Mouse (Mus musculus): ENCODE data around the gene Ggact. TPM values are rescaled to one million over a fixed set of nuclear protein-coding genes. Genes with fewer than 3 reads are reported as not detected.
A peak's percentile ranks its signal among the peaks of the same experiment; 100 is the strongest.

The Ggact gene
- polyA plus RNA-seq, 1 experiment from 2014 or later: 9.8 TPM

GRCm38 (mm10) chr14:122882201-122882639 lies 31.3 kb downstream of the Ggact start:
- peaks cover 26% of the 10 kb centered on the region for H3K4me1 ChIP-seq (replicated peaks)
- ATAC-seq (ENCODE audit: insufficient number of reproducible peaks, insufficient read depth, low FRiP score, low TSS enrichment, low read depth): no peak
- H3K9ac ChIP-seq (replicated peaks): no peak overlapping the region
- H3K4me2 ChIP-seq: no peak overlapping the region; the same call in 1 of the 2 replicates
- H3K36me3 ChIP-seq: no peaks in the 10 kb centered on the region; the same call in 1 of the 2 replicates
- H3K9me3 ChIP-seq: no peaks in the 10 kb centered on the region
- H3K4me3 ChIP-seq (replicated peaks): no peak overlapping the region
- 0 out of 2 replicates have a peak, but pooled peaks cover 4% of the 10 kb centered on the region for H3K27me3 ChIP-seq
- WGBS: 35% methylated on average over 9 of the region's 9 CpGs
- peak overlapping the region; percentile 42; the same call in 1 of the 2 replicates for H3K27ac ChIP-seq

- Histone ChIP-seq H3K36me3 (no peaks in the 10 kb centered on the region), H3K27ac (0 out of 2 replicates have a peak overlapping the region, but pooled peaks have one; percentile 7), H3K9ac (replicated peaks) (no peak overlapping the region), H3K4me1 (replicated peaks) (peaks cover 26% of the 10 kb centered on the region), H3K27me3 (peaks cover 8% of the 10 kb centered on the region), H3K4me2 (no peak overlapping the region), H3K4me3 (replicated peaks) (no peak overlapping the region), H3K9me3 (no peaks in the 10 kb centered on the region)
- 61% methylated on average over 2 of the region's 2 CpGs for WGBS
- no peak for ATAC-seq (ENCODE audit: insufficient number of reproducible peaks, insufficient read depth, low FRiP score, low TSS enrichment, low read depth)
Observed at GRCm38 (mm10) chr14:122881699-122882098, 31.9 kb downstream of the Ggact start.

GRCm38 (mm10) chr14:122880291-122880690 lies 33.3 kb downstream of the Ggact start:
- ATAC-seq (ENCODE audit: insufficient number of reproducible peaks, insufficient read depth, low FRiP score, low TSS enrichment, low read depth): no peak
- WGBS: 69% methylated on average over 7 of the region's 7 CpGs
- H3K27me3 ChIP-seq: peaks cover 13% of the 10 kb centered on the region

GRCm38 (mm10) chr14:122877787-122878186 lies 35.8 kb downstream of the Ggact start:
- peaks cover 17% of the 10 kb centered on the region for H3K27me3 ChIP-seq
- H3K4me1 ChIP-seq (replicated peaks): peaks cover 22% of the 10 kb centered on the region
- 83% methylated on average over 3 of the region's 3 CpGs for WGBS
- no peak overlapping the region for H3K4me3 ChIP-seq (replicated peaks)
- H3K9me3 ChIP-seq: no peaks in the 10 kb centered on the region
- no peaks in the 10 kb centered on the region for H3K36me3 ChIP-seq
- no peak overlapping the region for H3K9ac ChIP-seq (replicated peaks)
- H3K4me2 ChIP-seq: no peak overlapping the region
- no peak for ATAC-seq (ENCODE audit: insufficient number of reproducible peaks, insufficient read depth, low FRiP score, low TSS enrichment, low read depth)
- H3K27ac ChIP-seq: no peak overlapping the region

More at GRCm38 (mm10) chr14:122880291-122880690, 33.3 kb downstream of the Ggact start:
- Histone ChIP-seq H3K27ac (no peak overlapping the region), H3K9ac (replicated peaks) (no peak overlapping the region), H3K4me1 (replicated peaks) (peaks cover 32% of the 10 kb centered on the region), H3K36me3 (no peaks in the 10 kb centered on the region), H3K4me2 (no peak overlapping the region), H3K4me3 (replicated peaks) (no peak overlapping the region), H3K9me3 (no peaks in the 10 kb centered on the region)

- Histone ChIP-seq H3K36me3 (no peaks in the 10 kb centered on the region), H3K27me3 (peaks cover 20% of the 10 kb centered on the region), H3K4me2 (no peak overlapping the region), H3K9ac (replicated peaks) (no peak overlapping the region), H3K9me3 (no peaks in the 10 kb centered on the region), H3K4me3 (replicated peaks) (no peak overlapping the region), H3K27ac (no peak overlapping the region), H3K4me1 (replicated peaks) (peaks cover 11% of the 10 kb centered on the region)
- no peak for ATAC-seq (ENCODE audit: insufficient number of reproducible peaks, insufficient read depth, low FRiP score, low TSS enrichment, low read depth)
- 70% methylated on average over 7 of the region's 7 CpGs for WGBS
Observed at GRCm38 (mm10) chr14:122876723-122877122, 36.8 kb downstream of the Ggact start.

- Histone ChIP-seq H3K27me3 (peaks cover 20% of the 10 kb centered on the region), H3K27ac (no peak overlapping the region), H3K4me2 (no peak overlapping the region), H3K36me3 (no peaks in the 10 kb centered on the region), H3K4me3 (replicated peaks) (no peak overlapping the region), H3K4me1 (replicated peaks) (peaks cover 10% of the 10 kb centered on the region), H3K9me3 (no peaks in the 10 kb centered on the region), H3K9ac (replicated peaks) (no peak overlapping the region)
- WGBS: under 1% methylated on average over 6 of the region's 6 CpGs
- ATAC-seq (ENCODE audit: insufficient number of reproducible peaks, insufficient read depth, low FRiP score, low TSS enrichment, low read depth): peak; percentile 85
Observed at GRCm38 (mm10) chr14:122876163-122876562, 37.4 kb downstream of the Ggact start.

- Histone ChIP-seq H3K27me3 (peaks cover 20% of the 10 kb centered on the region), H3K4me2 (no peak overlapping the region), H3K4me3 (replicated peaks) (no peak overlapping the region), H3K36me3 (no peaks in the 10 kb centered on the region), H3K27ac (no peak overlapping the region), H3K9me3 (no peaks in the 10 kb centered on the region), H3K4me1 (replicated peaks) (peaks cover 15% of the 10 kb centered on the region), H3K9ac (replicated peaks) (no peak overlapping the region)
- ATAC-seq (ENCODE audit: insufficient number of reproducible peaks, insufficient read depth, low FRiP score, low TSS enrichment, low read depth): no peak
- 48% methylated on average over 6 of the region's 6 CpGs for WGBS
Observed at GRCm38 (mm10) chr14:122875636-122876035, 37.9 kb downstream of the Ggact start.

GRCm38 (mm10) chr14:122875056-122875455 lies 38.5 kb downstream of the Ggact start:
- H3K9ac ChIP-seq (replicated peaks): no peak overlapping the region
- H3K27ac ChIP-seq: no peak overlapping the region
- peaks cover 16% of the 10 kb centered on the region for H3K27me3 ChIP-seq
- no peak overlapping the region for H3K4me3 ChIP-seq (replicated peaks)
- WGBS: 70% methylated on average over 8 of the region's 8 CpGs
- no peak for ATAC-seq (ENCODE audit: insufficient number of reproducible peaks, insufficient read depth, low FRiP score, low TSS enrichment, low read depth)
- peaks cover 17% of the 10 kb centered on the region for H3K4me1 ChIP-seq (replicated peaks)
- H3K36me3 ChIP-seq: no peaks in the 10 kb centered on the region
- no peaks in the 10 kb centered on the region for H3K9me3 ChIP-seq
- H3K4me2 ChIP-seq: no peak overlapping the region

- Histone ChIP-seq H3K27me3 (peaks cover 16% of the 10 kb centered on the region), H3K27ac (no peak overlapping the region), H3K4me3 (replicated peaks) (no peak overlapping the region), H3K9ac (replicated peaks) (no peak overlapping the region), H3K9me3 (no peaks in the 10 kb centered on the region), H3K4me2 (no peak overlapping the region), H3K4me1 (replicated peaks) (peaks cover 17% of the 10 kb centered on the region), H3K36me3 (no peaks in the 10 kb centered on the region)
- WGBS: 79% methylated on average over 6 of the region's 6 CpGs
- no peak for ATAC-seq (ENCODE audit: insufficient number of reproducible peaks, insufficient read depth, low FRiP score, low TSS enrichment, low read depth)
Observed at GRCm38 (mm10) chr14:122872612-122873011, 40.9 kb downstream of the Ggact start.

GRCm38 (mm10) chr14:122871841-122872580 lies 41.5 kb downstream of the Ggact start:
- Histone ChIP-seq H3K27me3 (peaks cover 16% of the 10 kb centered on the region), H3K9me3 (no peaks in the 10 kb centered on the region), H3K36me3 (no peaks in the 10 kb centered on the region), H3K4me2 (no peak overlapping the region), H3K4me1 (replicated peaks) (peaks cover 17% of the 10 kb centered on the region), H3K9ac (replicated peaks) (no peak overlapping the region), H3K4me3 (replicated peaks) (no peak overlapping the region), H3K27ac (no peak overlapping the region)
- ATAC-seq (ENCODE audit: insufficient number of reproducible peaks, insufficient read depth, low FRiP score, low TSS enrichment, low read depth): no peak
- WGBS: 52% methylated on average over 4 of the region's 4 CpGs

GRCm38 (mm10) chr14:122869831-122870230 lies 43.7 kb downstream of the Ggact start:
- Histone ChIP-seq H3K27me3 (peaks cover 4% of the 10 kb centered on the region; the same call in 1 of the 2 replicates), H3K9me3 (no peaks in the 10 kb centered on the region), H3K4me3 (replicated peaks) (no peak overlapping the region), H3K36me3 (no peaks in the 10 kb centered on the region), H3K9ac (replicated peaks) (no peak overlapping the region), H3K4me1 (replicated peaks) (peaks cover 8% of the 10 kb centered on the region; the same call in 1 of the 2 replicates), H3K4me2 (no peak overlapping the region), H3K27ac (no peak overlapping the region)
- no peak for ATAC-seq (ENCODE audit: insufficient number of reproducible peaks, insufficient read depth, low FRiP score, low TSS enrichment, low read depth)
- WGBS: 73% methylated on average over 6 of the region's 6 CpGs
